Mouse (Mus musculus): ENCODE results near the gene Camk1d.
"Not testable (repeated sequence)": the region's sequence is repeated elsewhere in the genome, so short reads cannot be mapped to it uniquely, and the experiment has no call there.

Gene Camk1d

DNA sequence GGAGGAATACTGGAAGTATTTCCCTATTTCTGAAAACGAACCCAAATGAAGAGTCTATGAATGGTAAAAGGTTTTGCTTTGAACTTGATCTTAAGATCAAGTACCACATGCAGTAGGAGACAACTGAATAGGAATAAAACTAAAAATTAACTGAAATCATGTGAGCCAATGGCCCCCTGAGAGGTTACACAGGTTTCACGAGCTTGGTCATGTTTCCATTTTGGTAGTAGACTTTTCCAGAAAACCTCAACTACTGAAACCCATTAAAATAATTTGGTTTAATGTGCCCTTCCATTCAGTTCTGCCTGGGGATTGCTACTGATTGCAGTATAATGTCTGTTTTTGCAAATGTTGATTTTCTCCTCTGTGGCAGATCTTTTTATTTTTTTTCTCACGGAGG lies 316.8 kb downstream of the Camk1d start:
- no peak for DNase-seq (ENCODE audit: low spot score)

DNA sequence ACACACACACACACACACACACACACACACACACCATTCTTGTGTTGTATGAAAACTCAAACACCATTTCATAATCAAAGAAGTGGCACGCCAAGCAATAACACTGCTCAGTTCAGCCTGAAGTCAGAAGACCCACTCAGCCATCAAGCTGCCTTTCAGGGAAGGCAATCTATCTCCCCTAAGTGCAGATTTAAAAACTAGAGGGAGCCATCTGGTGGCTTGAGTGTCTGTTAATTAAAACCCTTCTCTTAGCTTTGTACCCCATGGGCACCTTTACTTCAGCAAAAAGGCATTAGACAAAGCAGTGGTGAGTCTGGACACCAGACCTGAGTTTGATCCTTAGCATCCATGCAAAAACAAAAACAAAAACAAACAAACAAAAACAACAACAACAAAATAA lies 317.9 kb downstream of the Camk1d start:
- DNase-seq (ENCODE audit: low spot score), result no peak

DNA sequence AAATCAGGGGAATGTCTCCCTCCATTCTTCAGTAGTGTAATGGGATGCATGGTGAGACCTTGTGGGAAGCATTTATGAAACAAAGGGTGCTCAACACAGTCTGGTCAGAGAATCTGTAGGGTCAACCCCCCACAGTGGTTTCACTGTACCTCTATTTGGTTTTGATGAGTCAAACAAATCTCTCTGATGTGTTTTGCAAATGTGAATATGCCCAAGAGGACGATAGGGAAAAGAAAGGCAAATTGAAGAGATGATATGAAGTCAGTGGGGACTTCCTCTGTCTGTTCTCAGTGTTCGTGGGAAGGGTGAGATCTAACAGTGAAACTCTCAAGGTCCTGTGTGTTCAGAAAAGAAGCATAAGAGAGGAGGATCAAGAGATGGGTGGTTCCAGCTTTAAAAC lies 318.4 kb downstream of the Camk1d start:
- no peak for DNase-seq (ENCODE audit: low spot score)

DNA sequence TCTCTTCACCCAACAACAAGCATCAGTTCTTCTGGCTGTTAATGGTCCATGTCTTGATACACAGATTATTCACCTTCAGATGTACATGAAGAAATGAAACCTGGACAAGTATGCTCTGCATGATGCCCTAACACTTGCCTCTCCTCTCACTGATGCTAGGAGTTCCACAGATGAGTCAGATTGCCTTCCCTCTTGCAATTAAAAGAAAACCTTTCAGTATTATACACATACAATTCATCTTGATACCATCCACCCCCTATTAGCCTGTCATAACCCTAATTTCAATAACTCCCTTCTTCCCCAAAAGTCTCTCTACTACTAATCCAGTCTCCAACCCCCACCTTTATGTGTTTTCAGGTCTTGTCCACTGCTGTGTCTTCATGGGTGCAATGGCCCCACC lies 321.4 kb downstream of the Camk1d start:
- no peak for DNase-seq (ENCODE audit: low spot score)

DNA sequence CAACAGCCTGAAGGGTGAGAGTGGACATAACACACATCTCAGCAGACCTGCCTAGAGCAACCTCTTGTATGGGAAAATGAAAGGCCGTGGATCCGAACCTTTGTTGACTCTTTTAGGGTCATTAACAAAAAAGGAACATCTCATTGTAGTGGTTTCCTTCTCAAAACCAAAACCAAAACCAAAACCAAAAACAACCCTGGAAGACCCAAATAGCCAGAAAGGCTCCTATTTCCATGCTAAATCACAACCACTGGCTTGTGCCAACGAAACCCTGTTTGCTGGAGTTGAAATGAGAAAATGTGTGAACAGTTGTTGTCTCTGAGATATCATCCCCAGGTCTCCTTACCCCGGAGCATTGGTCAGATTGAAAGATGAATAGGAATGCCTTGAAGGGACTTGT lies 321.8 kb downstream of the Camk1d start:
- DNase-seq (ENCODE audit: low spot score), result no peak

DNA sequence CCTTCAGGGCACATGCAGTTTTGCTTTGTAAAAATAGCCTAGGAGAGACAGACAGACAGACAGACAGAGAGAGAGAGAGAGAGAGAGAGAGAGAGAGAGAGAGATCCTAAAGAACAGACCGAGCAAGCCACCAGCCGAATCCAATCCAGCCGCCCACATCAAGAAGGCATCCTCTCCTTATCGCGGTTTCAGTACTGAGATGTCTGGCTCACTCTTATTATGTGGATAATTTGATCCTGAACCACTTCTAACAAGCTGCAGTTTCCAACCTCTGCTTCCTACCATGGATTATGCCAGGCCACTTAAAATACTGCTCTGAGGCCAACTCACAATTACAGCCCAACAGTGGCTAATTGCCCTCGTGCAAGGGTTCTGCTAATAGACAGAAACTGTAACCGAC lies 325.9 kb downstream of the Camk1d start:
- no peak for DNase-seq (ENCODE audit: low spot score)

DNA sequence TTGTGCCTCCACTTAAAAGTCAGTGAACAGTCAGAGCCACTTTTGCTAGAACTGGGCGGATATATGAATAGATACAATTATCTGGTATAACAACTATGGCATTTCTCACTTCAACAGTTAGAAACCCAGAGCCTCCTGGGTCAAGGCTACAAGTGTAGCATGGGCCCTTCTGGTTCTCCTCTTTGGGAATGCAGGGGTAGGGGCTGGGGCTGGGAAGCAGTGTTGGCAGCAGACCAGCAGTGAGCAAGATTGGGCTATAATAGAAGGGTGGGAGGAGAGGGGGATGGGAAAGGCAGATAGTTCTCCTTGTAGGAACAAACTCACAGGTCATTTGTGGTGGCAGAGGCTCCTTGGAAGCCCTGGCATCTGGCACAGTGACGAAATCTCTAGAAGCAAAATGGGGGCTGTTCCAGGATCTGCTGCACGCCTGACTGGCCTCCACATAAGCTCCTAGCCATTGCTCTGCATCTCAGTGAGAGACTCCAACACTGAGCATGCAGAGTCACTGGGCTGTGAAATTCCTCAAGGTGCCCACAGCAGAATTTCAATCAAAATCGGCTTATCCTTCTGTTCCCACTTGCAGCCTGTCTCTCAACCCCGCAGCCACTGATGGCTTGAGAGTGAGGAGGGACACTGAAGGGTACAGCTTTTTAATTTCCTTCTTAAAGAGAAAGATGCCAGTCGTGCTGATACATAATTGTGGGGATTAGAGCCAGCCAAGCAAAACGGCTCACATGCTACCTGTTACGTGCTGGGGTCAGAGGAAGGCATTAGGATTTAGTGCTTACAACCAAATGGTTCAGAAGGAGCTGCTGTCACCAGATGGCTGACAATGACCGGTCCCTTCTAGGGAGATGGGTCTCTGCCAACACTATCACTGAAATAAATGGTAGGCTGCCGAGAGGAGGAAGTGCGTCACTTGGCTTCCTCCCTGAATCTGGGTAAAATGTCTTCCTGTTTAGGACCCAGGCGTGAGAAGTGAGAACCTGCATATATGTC lies 332.3 kb downstream of the Camk1d start:
- DNase-seq (ENCODE audit: low spot score), result no peak

DNA sequence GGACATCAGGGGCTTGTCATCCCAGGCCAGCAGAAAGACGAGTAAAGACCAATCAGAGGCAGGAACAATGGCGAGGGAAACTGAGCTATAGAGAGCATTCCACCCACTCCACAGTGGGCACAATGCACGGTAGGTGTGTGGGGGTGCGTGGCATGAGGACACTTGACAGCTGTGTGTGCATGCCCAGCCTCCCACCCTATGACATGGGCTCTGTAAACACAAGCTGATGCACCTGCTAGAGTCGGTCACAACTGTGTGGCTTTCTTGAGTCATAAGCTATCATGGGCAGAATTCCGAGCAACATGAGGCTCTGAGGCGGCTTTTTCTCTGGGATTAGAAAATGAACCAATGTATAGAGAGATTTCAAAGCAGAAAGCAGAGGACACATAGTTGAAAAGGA lies 333.3 kb downstream of the Camk1d start:
- DNase-seq (ENCODE audit: low spot score), result no peak

DNA sequence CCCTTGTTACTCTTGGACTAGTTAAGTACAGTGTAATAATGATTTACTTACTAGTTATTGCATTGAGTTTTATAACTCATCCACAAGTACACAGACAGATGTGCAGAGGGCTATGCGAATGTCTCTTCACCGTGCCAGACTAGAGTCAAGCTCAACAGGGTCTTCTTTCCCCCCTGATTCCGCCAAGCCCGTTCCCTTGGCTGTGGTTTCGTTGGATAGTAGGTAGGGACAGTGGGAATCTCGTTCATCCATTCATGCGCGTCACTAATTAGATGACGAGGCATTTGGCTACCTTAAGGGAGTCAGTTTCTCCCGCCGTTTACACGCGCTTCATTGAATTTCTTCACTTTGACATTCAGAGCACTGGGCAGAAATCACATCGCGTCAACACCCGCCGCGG lies 335.4 kb downstream of the Camk1d start:
- not testable (repeated sequence) for DNase-seq (ENCODE audit: low spot score)

DNA sequence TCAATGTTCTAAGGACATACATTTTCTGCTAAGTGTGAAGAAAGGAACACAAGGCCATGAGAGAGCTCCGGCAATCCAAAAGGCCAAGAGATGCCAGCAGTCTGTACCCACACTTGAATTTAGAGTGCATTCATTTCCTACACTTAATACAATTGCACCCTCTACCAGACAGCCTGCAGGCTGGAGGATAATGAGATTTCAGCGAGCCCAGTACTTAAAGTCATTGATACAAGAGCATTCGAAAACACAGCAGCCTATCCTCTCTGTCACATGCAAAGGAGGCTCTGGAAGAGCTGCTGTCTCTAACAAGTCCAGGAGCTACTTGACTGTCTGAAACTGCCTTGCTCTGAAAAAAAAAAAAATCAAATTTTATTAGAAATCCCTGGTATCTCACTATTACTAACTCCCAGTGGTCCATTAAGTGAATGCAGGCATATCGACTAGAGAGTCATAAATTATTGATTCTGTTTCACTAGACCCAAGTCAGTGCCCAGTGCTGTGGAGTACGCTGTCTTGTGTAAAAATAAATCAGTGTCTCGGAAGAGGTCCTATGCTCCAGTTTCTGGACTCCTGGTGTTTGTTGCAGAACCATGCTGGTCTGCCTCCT lies 336.1 kb downstream of the Camk1d start:
- no peak for DNase-seq (ENCODE audit: low spot score)

DNA sequence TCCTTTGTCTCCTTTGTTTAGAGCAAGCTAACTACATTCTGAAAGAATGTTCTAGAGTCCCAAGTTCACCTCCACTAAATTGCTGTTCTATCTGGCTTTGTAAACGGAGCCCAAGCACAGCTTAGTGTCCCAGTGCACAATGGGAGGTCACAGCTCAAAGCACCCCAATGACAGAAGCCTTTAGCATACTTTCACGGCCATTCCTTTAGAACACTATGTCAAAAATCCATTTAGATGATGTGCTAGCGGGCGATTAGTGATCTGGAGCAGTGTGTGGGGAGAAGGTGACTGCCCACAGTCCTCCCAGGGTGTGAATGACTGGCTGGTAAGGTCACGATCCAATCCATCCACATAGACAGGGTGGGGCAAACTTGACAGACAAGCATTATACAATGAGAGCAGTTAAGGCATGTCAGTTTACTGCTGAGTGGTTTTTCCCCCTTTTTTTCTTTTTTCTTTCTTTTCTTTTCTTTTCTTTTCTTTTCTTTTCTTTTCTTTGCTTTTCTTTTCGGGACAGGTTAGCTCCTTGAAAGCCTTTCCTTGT lies 341.4 kb downstream of the Camk1d start:
- DNase-seq (ENCODE audit: low spot score), result no peak

DNA sequence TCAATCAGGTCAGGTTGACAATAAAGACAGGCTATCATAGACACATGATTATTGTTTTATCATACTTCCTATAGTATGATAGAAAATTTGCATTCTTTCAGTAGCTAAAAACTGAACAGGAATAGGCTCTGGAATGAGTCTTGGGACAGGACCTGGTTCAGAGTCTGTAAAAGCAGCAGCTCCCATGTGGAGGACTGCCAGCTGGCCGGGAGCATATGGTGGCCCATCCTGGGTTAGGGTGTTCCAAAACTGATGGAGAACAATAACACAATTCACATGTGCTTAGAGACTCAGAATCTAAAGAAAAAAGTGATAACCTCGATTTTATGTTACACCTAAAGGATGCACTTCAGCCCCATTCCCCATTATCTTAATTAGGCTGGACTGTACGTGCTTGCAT lies 343.0 kb downstream of the Camk1d start:
- no peak for DNase-seq (ENCODE audit: low spot score)

DNA sequence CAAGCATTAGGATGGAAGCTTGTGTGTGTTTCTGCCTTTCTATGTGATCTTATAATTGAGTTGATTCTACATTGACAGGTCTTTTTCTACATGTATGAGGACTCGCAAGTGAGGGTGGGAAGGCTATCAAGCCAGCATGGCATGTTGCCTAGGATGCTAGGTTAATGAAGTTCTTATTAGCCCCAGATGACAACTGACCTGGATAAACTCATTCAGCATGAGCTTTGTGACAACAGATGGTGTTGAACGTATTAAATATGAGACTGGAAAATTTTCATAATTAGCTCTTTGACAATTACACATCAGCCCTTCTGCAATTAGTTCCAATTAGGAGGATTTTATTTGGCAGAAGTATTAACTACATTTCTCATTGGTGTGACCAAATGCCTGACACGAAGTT lies 343.7 kb downstream of the Camk1d start:
- DNase-seq (ENCODE audit: low spot score), result no peak

DNA sequence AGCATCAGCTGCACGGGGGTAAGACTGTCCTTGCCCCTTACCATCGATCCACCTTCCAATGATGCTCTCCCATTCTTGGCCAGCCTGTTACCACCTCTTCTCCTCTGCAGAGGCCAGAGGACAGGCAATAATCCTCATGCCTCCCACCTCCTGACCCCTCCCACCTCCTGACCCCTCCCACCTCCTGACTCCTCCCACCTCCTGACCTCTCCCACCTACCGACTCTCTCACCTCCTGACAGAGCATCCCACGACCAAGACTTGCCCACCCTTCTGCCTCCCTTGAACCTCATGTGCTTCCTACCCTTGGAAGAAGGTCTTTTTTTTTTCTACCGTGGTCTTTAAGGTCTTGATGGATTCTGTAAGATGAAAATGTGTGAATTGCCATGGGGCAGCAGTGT lies 350.5 kb downstream of the Camk1d start:
- DNase-seq (ENCODE audit: low spot score), result no peak

DNA sequence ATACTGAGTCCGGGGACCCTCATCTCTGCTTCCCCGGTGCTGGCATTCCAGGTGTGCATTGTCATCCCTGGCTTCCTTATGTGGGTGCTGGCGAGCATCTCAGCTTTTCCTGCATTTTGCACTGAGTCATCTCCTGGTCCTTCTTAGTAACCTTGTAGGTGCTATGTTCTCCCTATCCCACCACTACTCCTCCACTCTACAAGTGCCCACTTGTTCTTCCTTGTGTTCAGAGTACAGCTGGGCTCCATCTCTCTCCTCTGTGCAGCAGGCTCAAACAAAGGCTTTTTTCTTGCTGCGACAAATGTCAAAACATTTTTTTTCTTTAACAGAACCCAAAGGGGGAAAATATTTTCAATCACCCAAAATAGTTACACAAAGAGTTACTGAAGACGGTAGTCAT lies 356.3 kb downstream of the Camk1d start:
- no peak for DNase-seq (ENCODE audit: low spot score)

DNA sequence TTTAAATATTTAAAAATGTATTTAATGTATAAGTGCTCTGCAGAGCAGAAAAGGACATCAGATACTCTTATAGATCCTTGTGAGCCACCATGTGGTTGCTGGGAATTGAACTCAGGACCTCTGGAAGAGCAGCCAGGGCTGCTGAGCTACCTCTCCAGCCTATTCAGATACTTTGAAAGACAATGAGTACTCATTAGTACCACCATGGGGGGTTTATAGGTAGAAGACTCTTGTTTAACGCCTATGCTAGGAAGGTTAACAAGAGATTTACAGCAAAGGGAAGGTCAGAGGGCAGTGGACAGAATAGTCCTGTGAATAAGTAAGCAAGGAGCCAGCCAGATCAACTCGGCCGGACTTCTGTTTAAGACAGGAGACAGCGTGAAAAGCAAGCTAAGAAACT lies 357.3 kb downstream of the Camk1d start:
- no peak for DNase-seq (ENCODE audit: low spot score)

DNA sequence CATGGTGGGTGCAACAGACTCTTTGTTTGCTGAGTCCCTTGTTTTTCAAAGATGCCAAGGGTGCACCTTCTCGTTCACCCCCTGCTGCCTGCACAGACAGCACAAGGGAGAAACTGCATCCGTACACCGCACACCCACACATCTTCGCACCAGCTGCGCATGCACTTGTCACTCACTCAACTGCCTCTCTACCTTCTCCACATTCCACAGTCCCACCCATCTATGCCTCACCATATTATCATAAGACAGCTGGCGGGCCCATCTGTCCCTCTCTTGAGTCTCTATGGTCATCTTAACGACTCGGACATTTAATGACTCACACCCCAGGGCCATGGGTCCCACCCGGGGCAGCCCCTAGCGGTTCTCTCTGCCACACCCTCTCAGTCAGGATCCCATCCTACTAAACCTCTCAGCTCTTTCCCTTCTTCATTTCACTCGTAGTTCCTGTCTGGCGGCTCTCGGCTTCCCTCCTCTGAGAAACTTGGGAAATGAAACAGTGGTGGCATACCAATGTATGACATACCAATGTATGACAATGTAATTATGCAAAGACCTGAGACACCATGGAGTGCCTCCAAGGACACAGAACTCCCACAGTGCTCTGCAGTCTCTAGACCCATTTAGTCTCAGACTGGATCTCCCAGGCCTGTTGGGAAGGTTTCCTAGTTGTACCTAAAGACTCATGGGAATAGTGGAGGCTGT lies 361.3 kb downstream of the Camk1d start:
- no peak for DNase-seq (ENCODE audit: low spot score)

DNA sequence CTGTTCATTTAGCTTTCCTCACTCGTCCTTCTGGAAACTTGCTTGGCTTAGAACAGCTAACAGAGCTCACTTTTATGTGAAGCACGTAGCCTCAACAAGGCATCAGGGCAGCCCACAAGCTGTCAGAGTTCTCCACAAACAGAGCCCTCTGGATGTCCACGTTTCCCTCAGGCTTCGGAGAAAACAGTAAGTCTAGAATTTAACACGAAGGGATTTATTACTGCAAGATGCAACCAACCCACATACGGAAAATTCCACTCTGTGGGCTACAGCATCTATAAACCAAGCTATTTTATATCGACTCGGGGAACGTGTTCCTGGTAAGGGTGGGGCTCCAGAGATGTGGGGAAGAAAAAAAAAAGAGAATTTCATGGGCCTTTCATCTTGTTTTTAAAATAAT lies 369.0 kb downstream of the Camk1d start:
- DNase-seq (ENCODE audit: low spot score), result no peak

DNA sequence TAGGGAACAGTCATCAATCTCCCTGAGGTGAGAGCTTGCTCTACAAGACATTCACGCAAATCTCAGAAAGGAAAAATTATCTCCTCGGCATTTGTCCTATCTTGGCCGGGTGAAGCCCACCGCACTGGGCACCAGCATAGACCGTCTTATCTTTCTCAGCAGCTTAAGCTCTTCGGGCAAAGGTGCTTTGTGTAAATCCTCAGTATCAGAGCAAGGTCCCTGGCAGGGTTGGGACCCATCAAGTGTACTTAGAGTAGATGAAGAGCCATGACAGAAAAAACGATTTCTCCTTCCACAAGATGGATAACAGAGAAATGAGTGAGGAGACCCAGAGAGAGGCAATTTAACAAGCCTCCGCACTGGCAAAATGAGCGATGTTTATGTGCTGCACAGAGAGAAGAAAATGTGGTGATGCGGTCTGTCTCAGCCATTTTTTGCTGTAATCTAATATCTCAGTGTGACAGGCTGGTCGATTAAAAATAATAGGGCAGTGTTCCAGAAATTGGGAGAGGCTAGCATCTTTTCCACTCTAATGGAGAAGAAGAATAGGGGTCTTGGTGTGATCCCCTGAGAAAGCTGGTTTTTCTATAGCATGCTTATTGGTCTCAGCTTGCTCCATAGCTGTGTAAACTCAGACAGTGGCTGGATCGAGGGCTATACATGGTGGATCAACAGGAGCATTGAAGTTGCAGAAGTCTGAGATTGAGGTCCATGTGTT lies 386.6 kb downstream of the Camk1d start:
- DNase-seq (ENCODE audit: low spot score), result no peak

DNA sequence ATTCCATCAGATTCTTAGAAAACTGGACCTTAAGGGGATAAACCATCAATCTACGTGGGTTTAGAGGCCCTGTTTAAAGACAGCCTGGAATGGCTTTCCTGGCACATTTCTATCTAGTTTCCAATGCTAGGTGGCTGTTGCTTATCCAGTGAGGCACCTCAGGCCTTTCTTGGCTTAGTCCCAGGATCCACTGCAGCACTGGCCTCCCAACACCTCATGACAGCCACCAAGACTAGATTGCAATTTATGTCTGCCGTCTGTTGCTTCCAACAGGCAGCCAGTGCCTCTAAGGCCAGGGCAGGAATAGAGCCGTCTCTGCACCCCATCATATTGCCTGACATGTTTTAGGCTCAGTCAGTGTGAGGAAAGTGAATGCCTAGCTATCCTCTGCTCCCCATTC lies 389.5 kb downstream of the Camk1d start:
- DNase-seq (ENCODE audit: low spot score), result no peak

DNA sequence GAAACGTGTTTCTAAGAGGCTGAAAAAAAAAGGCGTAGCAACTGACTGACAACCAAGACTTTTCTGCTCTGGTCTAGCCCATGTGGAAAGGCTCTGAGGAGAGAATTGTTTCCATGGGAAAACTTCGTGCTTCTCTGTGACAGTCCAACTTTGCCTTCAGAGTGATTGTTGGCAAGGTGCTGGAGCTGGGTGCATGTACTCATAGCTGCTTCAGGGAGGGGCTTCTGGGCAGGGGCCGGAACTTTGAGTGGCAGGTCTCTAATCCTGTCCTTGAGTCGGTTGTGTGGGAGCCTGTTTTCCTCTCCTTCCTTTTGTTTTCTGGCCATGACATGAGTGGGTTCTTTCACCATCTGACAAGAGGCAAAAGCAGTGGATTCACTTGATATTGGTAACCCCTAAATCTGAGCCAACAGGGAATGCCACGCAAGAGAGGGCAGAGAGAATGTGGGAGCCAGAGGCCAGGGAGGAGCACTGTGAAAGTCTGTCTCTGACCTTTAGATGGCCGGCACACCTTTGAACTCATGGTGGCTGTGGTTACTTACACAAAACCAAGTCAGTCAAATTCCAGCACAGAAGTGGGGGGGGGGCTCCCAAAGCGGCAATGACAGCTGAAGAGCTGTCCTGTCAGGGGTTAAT lies 392.5 kb downstream of the Camk1d start:
- DNase-seq (ENCODE audit: low spot score), result no peak

DNA sequence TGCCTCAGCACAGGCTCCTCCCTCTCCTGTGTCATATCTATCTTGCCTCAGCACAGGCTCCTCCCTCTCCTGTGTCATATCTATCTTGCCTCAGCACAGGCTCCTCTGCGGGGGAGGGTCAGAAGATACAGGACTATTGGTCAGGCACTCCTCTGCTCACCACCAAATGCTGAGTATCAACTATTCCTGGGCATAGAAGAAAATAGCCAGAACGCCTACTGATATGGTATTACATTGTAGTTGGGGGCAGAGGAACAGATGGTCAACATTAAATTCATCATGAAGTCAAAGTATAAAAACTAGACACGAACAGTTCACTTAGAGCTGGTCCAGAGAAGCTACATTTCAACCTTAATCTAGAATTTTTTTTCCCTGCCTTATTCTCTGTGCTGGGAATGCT lies 395.2 kb downstream of the Camk1d start:
- no peak for DNase-seq (ENCODE audit: low spot score)

All from spleen, adult 12 weeks (tissue).